Mouse (Mus musculus): ENCODE results near the gene Olfr926.
"Not testable (repeated sequence)": the region's sequence is repeated elsewhere in the genome, so short reads cannot be mapped to it uniquely, and the experiment has no call there.

Olfr926 gene

DNA sequence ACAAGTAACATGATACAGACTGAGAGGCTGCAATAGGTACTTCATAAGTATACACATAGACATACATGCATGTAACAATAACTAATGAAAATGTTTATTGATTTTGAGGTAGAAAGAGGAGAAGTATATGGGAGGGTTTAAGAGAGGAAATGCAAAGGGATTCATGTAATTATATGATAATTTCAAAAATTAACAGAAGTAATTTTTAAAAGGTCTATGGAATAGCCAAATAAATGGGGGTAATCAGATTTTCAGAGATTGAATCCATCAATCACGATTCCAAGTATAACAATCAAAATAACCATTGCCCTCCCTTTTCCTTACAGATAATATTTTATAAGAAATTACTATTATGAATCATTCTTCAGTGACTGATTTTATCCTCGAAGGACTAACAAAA is at the start of gene Olfr926:
Gene Olfr926 (plus strand): TSS at position 301 of the 400 bp plus-strand sequence.
- DNase-seq (ENCODE audit: low spot score in 2 of 2) = no peak

DNA sequence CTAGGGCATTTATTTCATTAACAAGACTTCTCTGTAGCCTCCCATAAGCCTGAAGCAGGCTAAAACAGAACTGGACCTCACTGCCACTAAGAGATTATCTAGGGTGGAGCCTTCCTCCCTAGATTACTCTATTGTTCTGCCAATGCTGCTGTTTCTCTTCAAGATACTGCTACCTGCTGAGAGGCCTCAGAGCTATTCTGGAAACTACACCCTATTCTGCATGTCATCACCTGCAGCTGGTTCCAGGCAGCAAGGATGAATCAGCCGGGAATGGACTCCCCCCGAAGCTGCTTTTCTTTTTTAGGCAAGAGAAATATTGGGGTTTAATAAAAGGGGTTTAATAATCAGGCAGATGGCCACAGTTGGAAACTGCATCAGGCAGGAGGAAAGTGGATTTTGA is 43.9 kb upstream of the Olfr926 start:
- DNase-seq (ENCODE audit: low spot score in 2 of 2) = no peak

DNA sequence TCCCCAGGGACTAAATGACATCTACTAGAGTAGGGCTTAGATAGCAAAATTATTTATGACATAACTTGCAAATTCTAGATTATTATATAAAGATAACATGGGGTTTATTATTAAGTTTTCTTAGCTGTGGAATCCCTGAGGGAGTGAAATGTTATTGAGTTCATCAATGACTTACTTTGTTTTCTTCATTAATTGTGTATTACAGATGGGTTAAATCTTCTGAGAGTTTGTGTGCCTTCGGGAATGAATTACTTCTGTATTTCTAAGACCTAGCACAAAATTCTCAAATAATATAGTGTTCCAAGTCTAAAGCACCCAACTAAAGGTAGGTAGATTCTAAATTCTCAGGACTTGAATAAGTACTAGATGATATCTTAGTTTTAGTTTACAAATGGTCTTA is 32.8 kb upstream of the Olfr926 start, which contains the start of gene Olfr924:
Gene Olfr924 (plus strand): TSS at position 301 of the 400 bp plus-strand sequence.
- DNase-seq (ENCODE audit: low spot score in 2 of 2) = no peak

DNA sequence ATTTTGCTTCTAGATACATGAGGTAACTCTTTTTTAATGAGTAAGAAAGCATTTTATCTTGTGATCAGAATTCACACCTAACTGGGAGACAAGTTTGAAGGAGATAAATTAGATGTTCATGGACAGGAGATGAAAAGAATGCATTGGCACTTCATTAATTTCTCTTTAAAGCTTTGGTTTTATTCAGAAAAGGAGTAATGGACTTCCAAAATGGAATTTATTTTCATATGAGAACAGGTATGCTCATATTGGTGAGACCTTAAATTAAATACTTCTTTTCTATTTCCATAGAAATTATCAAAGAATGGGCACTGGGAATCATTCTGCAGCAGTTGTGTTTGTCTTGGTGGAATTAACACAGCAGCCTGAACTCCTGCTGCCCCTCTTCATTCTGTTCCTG is 22.2 kb upstream of the Olfr926 start, which contains the start of gene Olfr26:
Gene Olfr26 (plus strand): TSS at position 301 of the 400 bp plus-strand sequence.
- no peak for DNase-seq (ENCODE audit: low spot score in 2 of 2)

DNA sequence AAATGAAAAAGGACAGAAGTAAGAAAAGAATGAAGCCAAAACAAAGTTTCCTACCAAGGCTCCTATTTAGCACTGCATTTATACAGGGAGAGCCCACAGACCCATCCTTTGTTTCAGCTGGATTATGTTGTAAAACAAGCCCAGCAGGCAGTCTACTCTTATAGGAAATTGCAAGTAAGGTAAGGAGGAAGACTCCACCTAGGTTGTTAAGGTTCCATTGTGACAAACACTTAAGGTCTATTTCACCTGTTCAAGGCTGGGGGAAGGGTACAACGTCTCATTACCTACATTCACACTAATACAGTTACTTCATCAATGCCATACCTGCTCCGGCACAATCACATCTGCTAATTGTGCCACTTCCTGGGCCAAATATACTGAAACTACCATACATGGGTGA is 2.0 kb upstream of the Olfr926 start:
- DNase-seq (ENCODE audit: low spot score in 2 of 2) = not testable (repeated sequence)
